Mouse (Mus musculus) cortical plate, adult 2 months (tissue): Measurements from ENCODE around the gene Olfm3.

ENCODE experiments used
- CTCF ChIP-seq: fragments of 200-500 bp; IDR thresholded peaks from 2 replicates; pipeline ENCODE4 v1.5.1; 2011; ENCODE audit warnings: mild to moderate bottlenecking, control low read depth, low read length; ENCODE audit not compliant: insufficient read depth; ENCODE audit errors: extremely low read depth
- POLR2A ChIP-seq: fragments of 200-500 bp; IDR thresholded peaks from 2 replicates; pipeline ENCODE4 v1.6.1; 2011; ENCODE audit warnings: mild to moderate bottlenecking, low read length, control low read depth; ENCODE audit not compliant: insufficient read depth; ENCODE audit errors: extremely low read depth

- TF ChIP-seq POLR2A (no peak), CTCF (no peak)
Observed at GRCm38 (mm10) chr3:115027560-115027959, 123.7 kb downstream of the Olfm3 start.
